Mouse (Mus musculus): ENCODE measurements around the gene Slc44a5. TPM values are rescaled to one million over a fixed set of nuclear protein-coding genes. Genes with fewer than 3 reads are reported as not detected.

Slc44a5 gene
- polyA plus RNA-seq, 1 experiment from 2014 or later, result 15.5 TPM

GRCm38 (mm10) chr3:154212551-154212950, 239.3 kb downstream of the Slc44a5 start:
- ATAC-seq (ENCODE audit: low FRiP score, low TSS enrichment) (no peak), DNase-seq (no peak)
- no peaks in the 10 kb centered on the region for H3K9me3 ChIP-seq (ENCODE audit: control insufficient read depth, low read length)
- no peaks in the 10 kb centered on the region for H3K36me3 ChIP-seq (ENCODE audit: control insufficient read depth, insufficient read depth, low read length)
- no peaks in the 10 kb centered on the region for H3K27me3 ChIP-seq (ENCODE audit: control insufficient read depth, insufficient read depth, low read length)
- no peak overlapping the region for H3K27ac ChIP-seq (replicated peaks; ENCODE audit: low read depth, low read length)
- H3K4me1 ChIP-seq (ENCODE audit: control insufficient read depth, insufficient read depth, low read length), result peaks cover 17% of the 10 kb centered on the region
- H3K9ac ChIP-seq (replicated peaks; ENCODE audit: low read length), result no peak overlapping the region
- no peak overlapping the region for H3K4me2 ChIP-seq (ENCODE audit: low read length)
- H3K4me3 ChIP-seq (replicated peaks; ENCODE audit: low read depth, low read length), result no peak overlapping the region
- 83% methylated on average over 2 of the region's 2 CpGs for WGBS

GRCm38 (mm10) chr3:154215309-154215708, 242.1 kb downstream of the Slc44a5 start:
- no peak overlapping the region for H3K4me3 ChIP-seq (replicated peaks; ENCODE audit: low read depth, low read length)
- 0 out of 2 replicates have a peak, but pooled peaks cover 6% of the 10 kb centered on the region for H3K4me1 ChIP-seq (ENCODE audit: control insufficient read depth, insufficient read depth, low read length)
- DNase-seq (no peak), ATAC-seq (ENCODE audit: low FRiP score, low TSS enrichment) (no peak)
- H3K36me3 ChIP-seq (ENCODE audit: control insufficient read depth, insufficient read depth, low read length), result no peaks in the 10 kb centered on the region
- no peaks in the 10 kb centered on the region for H3K27me3 ChIP-seq (ENCODE audit: control insufficient read depth, insufficient read depth, low read length)
- H3K9me3 ChIP-seq (ENCODE audit: control insufficient read depth, low read length), result no peaks in the 10 kb centered on the region
- H3K27ac ChIP-seq (replicated peaks; ENCODE audit: low read depth, low read length), result no peak overlapping the region
- no peak overlapping the region for H3K9ac ChIP-seq (replicated peaks; ENCODE audit: low read length)
- WGBS, result 84% methylated on average over 7 of the region's 7 CpGs
- H3K4me2 ChIP-seq (ENCODE audit: low read length), result no peak overlapping the region

GRCm38 (mm10) chr3:154215779-154216178, 242.5 kb downstream of the Slc44a5 start:
- H3K27ac ChIP-seq (replicated peaks; ENCODE audit: low read depth, low read length), result no peak overlapping the region
- no peak overlapping the region for H3K4me2 ChIP-seq (ENCODE audit: low read length)
- H3K4me3 ChIP-seq (replicated peaks; ENCODE audit: low read depth, low read length), result no peak overlapping the region
- no peak for ATAC-seq (ENCODE audit: low FRiP score, low TSS enrichment)
- no peaks in the 10 kb centered on the region for H3K36me3 ChIP-seq (ENCODE audit: control insufficient read depth, insufficient read depth, low read length)
- no peak for DNase-seq
- no peak overlapping the region for H3K9ac ChIP-seq (replicated peaks; ENCODE audit: low read length)
- H3K4me1 ChIP-seq (ENCODE audit: control insufficient read depth, insufficient read depth, low read length), result 0 out of 2 replicates have a peak, but pooled peaks cover 2% of the 10 kb centered on the region
- no peaks in the 10 kb centered on the region for H3K27me3 ChIP-seq (ENCODE audit: control insufficient read depth, insufficient read depth, low read length)
- H3K9me3 ChIP-seq (ENCODE audit: control insufficient read depth, low read length), result no peaks in the 10 kb centered on the region

GRCm38 (mm10) chr3:154222141-154222591, 248.9 kb downstream of the Slc44a5 start:
- no peaks in the 10 kb centered on the region for H3K27me3 ChIP-seq (ENCODE audit: control insufficient read depth, insufficient read depth, low read length)
- H3K9ac ChIP-seq (replicated peaks; ENCODE audit: low read length), result no peak overlapping the region
- 19% methylated on average over 8 of the region's 8 CpGs for WGBS
- peak; percentile 69 for DNase-seq
- peak; percentile 38; the same call in 1 of the 2 replicates for ATAC-seq (ENCODE audit: low FRiP score, low TSS enrichment)
- H3K9me3 ChIP-seq (ENCODE audit: control insufficient read depth, low read length), result no peaks in the 10 kb centered on the region
- H3K4me2 ChIP-seq (ENCODE audit: low read length), result peak overlapping the region; percentile 18; the same call in 1 of the 2 replicates
- no peak overlapping the region for H3K4me3 ChIP-seq (replicated peaks; ENCODE audit: low read depth, low read length)
- H3K27ac ChIP-seq (replicated peaks; ENCODE audit: low read depth, low read length), result peak overlapping the region; percentile 68
- H3K36me3 ChIP-seq (ENCODE audit: control insufficient read depth, insufficient read depth, low read length), result no peaks in the 10 kb centered on the region
- peaks cover 14% of the 10 kb centered on the region for H3K4me1 ChIP-seq (ENCODE audit: control insufficient read depth, insufficient read depth, low read length)

- no peak overlapping the region for H3K4me3 ChIP-seq (replicated peaks; ENCODE audit: low read depth, low read length)
- H3K4me1 ChIP-seq (ENCODE audit: control insufficient read depth, insufficient read depth, low read length), result peaks cover 14% of the 10 kb centered on the region
- WGBS, result 37% methylated on average over 4 of the region's 4 CpGs
- H3K36me3 ChIP-seq (ENCODE audit: control insufficient read depth, insufficient read depth, low read length), result no peaks in the 10 kb centered on the region
- no peaks in the 10 kb centered on the region for H3K27me3 ChIP-seq (ENCODE audit: control insufficient read depth, insufficient read depth, low read length)
- peak; percentile 49 for DNase-seq
- no peak overlapping the region for H3K9ac ChIP-seq (replicated peaks; ENCODE audit: low read length)
- no peaks in the 10 kb centered on the region for H3K9me3 ChIP-seq (ENCODE audit: control insufficient read depth, low read length)
- peak overlapping the region; percentile 68 for H3K27ac ChIP-seq (replicated peaks; ENCODE audit: low read depth, low read length)
- peak; percentile 31; the same call in 1 of the 2 replicates for ATAC-seq (ENCODE audit: low FRiP score, low TSS enrichment)
- H3K4me2 ChIP-seq (ENCODE audit: low read length), result peak overlapping the region; percentile 10; the same call in 1 of the 2 replicates
Observed at GRCm38 (mm10) chr3:154222688-154223087, 249.5 kb downstream of the Slc44a5 start.

GRCm38 (mm10) chr3:154226100-154226752, 253.0 kb downstream of the Slc44a5 start:
- no peak overlapping the region for H3K9ac ChIP-seq (replicated peaks; ENCODE audit: low read length)
- 47% methylated on average over 10 of the region's 10 CpGs for WGBS

GRCm38 (mm10) chr3:154244932-154245331, 271.7 kb downstream of the Slc44a5 start:
- ATAC-seq (ENCODE audit: low FRiP score, low TSS enrichment), result no peak

More at GRCm38 (mm10) chr3:154226100-154226752, 253.0 kb downstream of the Slc44a5 start:
- peak; percentile 77; the same call in 1 of the 2 replicates for ATAC-seq (ENCODE audit: low FRiP score, low TSS enrichment)
- Histone ChIP-seq H3K4me2 (ENCODE audit: low read length) (no peak overlapping the region), H3K4me3 (replicated peaks; ENCODE audit: low read depth, low read length) (no peak overlapping the region), H3K4me1 (ENCODE audit: control insufficient read depth, insufficient read depth, low read length) (peaks cover 14% of the 10 kb centered on the region), H3K27ac (replicated peaks; ENCODE audit: low read depth, low read length) (no peak overlapping the region), H3K36me3 (ENCODE audit: control insufficient read depth, insufficient read depth, low read length) (no peaks in the 10 kb centered on the region), H3K9me3 (ENCODE audit: control insufficient read depth, low read length) (no peaks in the 10 kb centered on the region), H3K27me3 (ENCODE audit: control insufficient read depth, insufficient read depth, low read length) (no peaks in the 10 kb centered on the region)
- peak; percentile 90 for DNase-seq

GRCm38 (mm10) chr3:154251486-154251885, 278.2 kb downstream of the Slc44a5 start:
- H3K4me1 ChIP-seq (ENCODE audit: control insufficient read depth, insufficient read depth, low read length), result no peaks in the 10 kb centered on the region

More at GRCm38 (mm10) chr3:154244932-154245331, 271.7 kb downstream of the Slc44a5 start:
- WGBS, result 96% methylated on average over 1 of the region's 1 CpGs
- Histone ChIP-seq H3K4me3 (replicated peaks; ENCODE audit: low read depth, low read length) (no peak overlapping the region), H3K9ac (replicated peaks; ENCODE audit: low read length) (no peak overlapping the region), H3K9me3 (ENCODE audit: control insufficient read depth, low read length) (no peaks in the 10 kb centered on the region), H3K27ac (replicated peaks; ENCODE audit: low read depth, low read length) (no peak overlapping the region), H3K4me2 (ENCODE audit: low read length) (no peak overlapping the region), H3K27me3 (ENCODE audit: control insufficient read depth, insufficient read depth, low read length) (no peaks in the 10 kb centered on the region), H3K4me1 (ENCODE audit: control insufficient read depth, insufficient read depth, low read length) (no peaks in the 10 kb centered on the region), H3K36me3 (ENCODE audit: control insufficient read depth, insufficient read depth, low read length) (no peaks in the 10 kb centered on the region)
- DNase-seq, result no peak

GRCm38 (mm10) chr3:154252219-154252618, 279.0 kb downstream of the Slc44a5 start:
- Histone ChIP-seq H3K9ac (replicated peaks; ENCODE audit: low read length) (no peak overlapping the region), H3K4me2 (ENCODE audit: low read length) (no peak overlapping the region), H3K36me3 (ENCODE audit: control insufficient read depth, insufficient read depth, low read length) (no peaks in the 10 kb centered on the region), H3K4me3 (replicated peaks; ENCODE audit: low read depth, low read length) (no peak overlapping the region), H3K27me3 (ENCODE audit: control insufficient read depth, insufficient read depth, low read length) (no peaks in the 10 kb centered on the region), H3K27ac (replicated peaks; ENCODE audit: low read depth, low read length) (no peak overlapping the region), H3K9me3 (ENCODE audit: control insufficient read depth, low read length) (no peaks in the 10 kb centered on the region), H3K4me1 (ENCODE audit: control insufficient read depth, insufficient read depth, low read length) (no peaks in the 10 kb centered on the region)
- DNase-seq (no peak), ATAC-seq (ENCODE audit: low FRiP score, low TSS enrichment) (no peak)
- 79% methylated on average over 10 of the region's 10 CpGs for WGBS

More at GRCm38 (mm10) chr3:154251486-154251885, 278.2 kb downstream of the Slc44a5 start:
- no peak overlapping the region for H3K4me2 ChIP-seq (ENCODE audit: low read length)
- H3K27ac ChIP-seq (replicated peaks; ENCODE audit: low read depth, low read length), result no peak overlapping the region
- H3K9ac ChIP-seq (replicated peaks; ENCODE audit: low read length), result no peak overlapping the region
- WGBS, result 92% methylated on average over 2 of the region's 2 CpGs
- ATAC-seq (ENCODE audit: low FRiP score, low TSS enrichment) (no peak), DNase-seq (no peak)
- no peak overlapping the region for H3K4me3 ChIP-seq (replicated peaks; ENCODE audit: low read depth, low read length)
- no peaks in the 10 kb centered on the region for H3K36me3 ChIP-seq (ENCODE audit: control insufficient read depth, insufficient read depth, low read length)
- H3K27me3 ChIP-seq (ENCODE audit: control insufficient read depth, insufficient read depth, low read length), result no peaks in the 10 kb centered on the region
- H3K9me3 ChIP-seq (ENCODE audit: control insufficient read depth, low read length), result no peaks in the 10 kb centered on the region

Measured in midbrain, embryonic 14.5 days (tissue).